Mouse (Mus musculus): ENCODE measurements at regions not wholly inside any gene's neighbourhood (a gene's known extent, or its start where the extent isn't known, plus 50 kb on each side); places are given as distances from the start of the nearest gene placed in this dataset.

DNA sequence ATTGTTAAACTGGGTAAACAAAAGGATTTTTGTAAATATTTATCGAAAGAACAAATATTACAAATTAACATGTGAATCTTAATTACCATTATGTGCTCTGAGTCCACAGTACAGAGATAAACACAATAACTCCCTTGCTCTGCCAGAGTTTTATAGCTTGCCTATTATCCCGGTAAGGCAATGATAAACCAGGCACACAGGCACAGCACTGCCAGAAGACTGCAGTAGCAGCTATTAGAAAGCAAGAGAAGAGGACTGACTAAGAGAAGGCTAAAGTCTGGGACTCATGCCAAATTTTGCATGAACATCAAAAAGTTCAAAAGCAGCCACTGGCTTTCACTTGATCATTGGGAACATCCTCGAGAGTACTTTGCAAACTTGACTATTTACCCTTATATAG is 316.9 kb downstream of the Mef2c start:
- no peaks in the 10 kb centered on the region for H3K9me3 ChIP-seq (replicated peaks; ENCODE audit: insufficient read depth, low read length)

GRCm38 (mm10) chr13:83824926-83825325 is 321.1 kb downstream of the Mef2c start:
- Histone ChIP-seq H3K4me1 (ENCODE audit: control insufficient read depth in 1 of 2, insufficient read depth in 2 of 2, low read length in 2 of 2) (no peaks in the 10 kb centered on the region), H3K36me3 (ENCODE audit: control insufficient read depth in 1 of 2, insufficient read depth in 2 of 2, low read length in 2 of 2) (no peaks in the 10 kb centered on the region), H3K79me2 (ENCODE audit: control insufficient read depth, insufficient read depth, low read length, poor library complexity) (no peaks in the 10 kb centered on the region), H3K4me3 (ENCODE audit: control insufficient read depth in 1 of 2, insufficient read depth in 1 of 2, low read depth in 2 of 2, low read length in 2 of 2) (no peak overlapping the region), H3K9me3 (replicated peaks; ENCODE audit: insufficient read depth, low read length) (no peaks in the 10 kb centered on the region), H3K9ac (ENCODE audit: control insufficient read depth, low read depth, low read length, poor library complexity, severe bottlenecking) (no peak overlapping the region), H3K27me3 (ENCODE audit: control insufficient read depth in 1 of 2, insufficient read depth in 2 of 2, low read length in 2 of 2) (no peaks in the 10 kb centered on the region), H3K27ac (ENCODE audit: control insufficient read depth, low read depth, low read length) (no peak overlapping the region)
- no peak for TF ChIP-seq HCFC1 (IDR thresholded peaks at IDR 0.05; ENCODE audit: low read depth, low read length)
- TF ChIP-seq TAL1 (IDR thresholded peaks at IDR 0.05; ENCODE audit: low read length): no peak
- TF ChIP-seq TCF12 (IDR thresholded peaks at IDR 0.05; ENCODE audit: low read depth, low read length): no peak
- no peak for TF ChIP-seq ZMIZ1 (IDR thresholded peaks at IDR 0.05; ENCODE audit: low read depth, low read length)
- no peak for TF ChIP-seq KAT2A (conservative IDR thresholded peaks at IDR 0.05; ENCODE audit: low read depth, low read length)
- no peak for TF ChIP-seq CHD2 (IDR thresholded peaks at IDR 0.05; ENCODE audit: low read length)
- no peak for TF ChIP-seq ZNF384 (IDR thresholded peaks at IDR 0.05; ENCODE audit: low read depth, low read length)
- TF ChIP-seq MAFK (IDR thresholded peaks at IDR 0.05; ENCODE audit: borderline replicate concordance, low read depth, low read length): no peak
- TF ChIP-seq MAZ (IDR thresholded peaks at IDR 0.05; ENCODE audit: low read depth, low read length): no peak
- no peak for TF ChIP-seq NRF1 (IDR thresholded peaks at IDR 0.05; ENCODE audit: insufficient read depth, low read depth, low read length, poor library complexity, severe bottlenecking)
- no peak for TF ChIP-seq POLR2AphosphoS5 (IDR thresholded peaks at IDR 0.05; ENCODE audit: borderline replicate concordance, low read depth, low read length)
- TF ChIP-seq E2F4 (IDR thresholded peaks at IDR 0.05; ENCODE audit: borderline replicate concordance, low read depth, low read length): no peak
- no peak for TF ChIP-seq TBP (IDR thresholded peaks at IDR 0.05; ENCODE audit: low read depth, low read length)
- no peak for DNase-seq (ENCODE audit: low read depth, low spot score)

More for the DNA sequence above, 316.9 kb downstream of the Mef2c start:
- Histone ChIP-seq H3K27ac (ENCODE audit: control insufficient read depth, low read depth, low read length) (no peak overlapping the region), H3K4me1 (ENCODE audit: control insufficient read depth in 1 of 2, insufficient read depth in 2 of 2, low read length in 2 of 2) (no peaks in the 10 kb centered on the region), H3K79me2 (ENCODE audit: control insufficient read depth, insufficient read depth, low read length, poor library complexity) (no peaks in the 10 kb centered on the region), H3K4me3 (ENCODE audit: control insufficient read depth in 1 of 2, insufficient read depth in 1 of 2, low read depth in 2 of 2, low read length in 2 of 2) (no peak overlapping the region), H3K27me3 (ENCODE audit: control insufficient read depth in 1 of 2, insufficient read depth in 2 of 2, low read length in 2 of 2) (no peaks in the 10 kb centered on the region), H3K36me3 (ENCODE audit: control insufficient read depth in 1 of 2, insufficient read depth in 2 of 2, low read length in 2 of 2) (no peaks in the 10 kb centered on the region), H3K9ac (ENCODE audit: control insufficient read depth, low read depth, low read length, poor library complexity, severe bottlenecking) (no peak overlapping the region)
- no peak for TF ChIP-seq ELF1 (IDR thresholded peaks at IDR 0.05; ENCODE audit: low read depth, low read length)
- TF ChIP-seq CHD2 (IDR thresholded peaks at IDR 0.05; ENCODE audit: low read length): no peak
- TF ChIP-seq ZKSCAN1 (IDR thresholded peaks at IDR 0.05; ENCODE audit: low read depth, low read length): no peak
- no peak for TF ChIP-seq SMC3 (IDR thresholded peaks at IDR 0.05; ENCODE audit: low read depth, low read length)
- no peak for TF ChIP-seq MAZ (IDR thresholded peaks at IDR 0.05; ENCODE audit: low read depth, low read length)
- TF ChIP-seq BHLHE40 (IDR thresholded peaks at IDR 0.05; ENCODE audit: borderline replicate concordance, low read depth, low read length): no peak
- TF ChIP-seq NRF1 (IDR thresholded peaks at IDR 0.05; ENCODE audit: insufficient read depth, low read depth, low read length, poor library complexity, severe bottlenecking): no peak
- no peak for TF ChIP-seq ZMIZ1 (IDR thresholded peaks at IDR 0.05; ENCODE audit: low read depth, low read length)
- no peak for TF ChIP-seq KAT2A (conservative IDR thresholded peaks at IDR 0.05; ENCODE audit: low read depth, low read length)
- TF ChIP-seq POLR2AphosphoS5 (IDR thresholded peaks at IDR 0.05; ENCODE audit: borderline replicate concordance, low read depth, low read length): no peak
- no peak for TF ChIP-seq ZNF384 (IDR thresholded peaks at IDR 0.05; ENCODE audit: low read depth, low read length)
- TF ChIP-seq POLR2AphosphoS2 (IDR thresholded peaks at IDR 0.05; ENCODE audit: low read length): no peak
- no peak for TF ChIP-seq CHD1 (IDR thresholded peaks at IDR 0.05; ENCODE audit: low read depth, low read length)
- no peak for TF ChIP-seq TCF12 (IDR thresholded peaks at IDR 0.05; ENCODE audit: low read depth, low read length)
- TF ChIP-seq EP300 (IDR thresholded peaks at IDR 0.05; ENCODE audit: low read depth in 1 of 2, low read length in 2 of 2): no peak
- TF ChIP-seq MYB (IDR thresholded peaks at IDR 0.05; ENCODE audit: low read depth, low read length): no peak
- TF ChIP-seq USF1 (IDR thresholded peaks at IDR 0.05; ENCODE audit: low read depth, low read length): no peak
- no peak for TF ChIP-seq TBP (IDR thresholded peaks at IDR 0.05; ENCODE audit: low read depth, low read length)
- no peak for TF ChIP-seq MEF2A (IDR thresholded peaks at IDR 0.05; ENCODE audit: extremely low read depth, insufficient replicate concordance, low read depth, low read length, poor library complexity, severe bottlenecking)
- TF ChIP-seq MYC (IDR thresholded peaks at IDR 0.05; ENCODE audit: low read depth, low read length): no peak
- DNase-seq (ENCODE audit: low read depth, low spot score): peak; percentile 7
